Mouse (Mus musculus): Measurements from ENCODE around the gene Gng4. TPM values are rescaled to one million over a fixed set of nuclear protein-coding genes. Genes with fewer than 3 reads are reported as not detected.
A peak's percentile ranks its signal among the peaks of the same experiment; 100 is the strongest.

Gene Gng4
- total and polyA plus RNA-seq, 2 experiments from 2014 or later: 0.22 TPM; not detected in 1

- Histone ChIP-seq H3K9me3 (replicated peaks; ENCODE audit: control insufficient read depth, low read length) (no peaks in the 10 kb centered on the region), H3K4me3 (ENCODE audit: low read depth, low read length) (peak overlapping the region; percentile 55), H3K36me3 (replicated peaks; ENCODE audit: control insufficient read depth, insufficient read depth, low read length) (no peaks in the 10 kb centered on the region), H3K9ac (replicated peaks; ENCODE audit: low read depth, low read length) (no peak overlapping the region), H3K4me1 (ENCODE audit: control insufficient read depth, insufficient read depth) (peaks cover 13% of the 10 kb centered on the region), H3K27me3 (ENCODE audit: control insufficient read depth, insufficient read depth, low read length) (peaks cover 42% of the 10 kb centered on the region), H3K27ac (ENCODE audit: low read depth) (no peak overlapping the region), H3K4me2 (ENCODE audit: low read depth, low read length) (peak overlapping the region; percentile 89)
- no peak for TF ChIP-seq EP300 (IDR thresholded peaks at IDR 0.05; ENCODE audit: low read depth)
- TF ChIP-seq CTCF (IDR thresholded peaks at IDR 0.05; ENCODE audit: low read depth): no peak
- under 1% methylated on average over 55 of the region's 59 CpGs for WGBS
- DNase-seq (ENCODE audit: low spot score) (no peak), ATAC-seq (ENCODE audit: insufficient read depth, low read depth) (peak; percentile 39; the same call in 1 of the 2 replicates)
Measured at GRCm38 (mm10) chr13:13784420-13784936, 619 bp downstream of the Gng4 start.

GRCm38 (mm10) chr13:13784981-13785783 lies 1.3 kb downstream of the Gng4 start:
- ATAC-seq (ENCODE audit: insufficient read depth, low read depth): peak; percentile 75
- Histone ChIP-seq H3K27me3 (ENCODE audit: control insufficient read depth, insufficient read depth, low read length) (peaks cover 42% of the 10 kb centered on the region), H3K27ac (ENCODE audit: low read depth) (no peak overlapping the region)

GRCm38 (mm10) chr13:13786971-13787370 lies 3.1 kb downstream of the Gng4 start:
- Histone ChIP-seq H3K4me1 (ENCODE audit: control insufficient read depth, insufficient read depth) (peaks cover 13% of the 10 kb centered on the region), H3K4me2 (ENCODE audit: low read depth, low read length) (no peak overlapping the region), H3K4me3 (ENCODE audit: low read depth, low read length) (no peak overlapping the region), H3K27me3 (ENCODE audit: control insufficient read depth, insufficient read depth, low read length) (peaks cover 42% of the 10 kb centered on the region), H3K27ac (ENCODE audit: low read depth) (no peak overlapping the region), H3K9ac (replicated peaks; ENCODE audit: low read depth, low read length) (no peak overlapping the region), H3K36me3 (replicated peaks; ENCODE audit: control insufficient read depth, insufficient read depth, low read length) (no peaks in the 10 kb centered on the region), H3K9me3 (replicated peaks; ENCODE audit: control insufficient read depth, low read length) (no peaks in the 10 kb centered on the region)
- DNase-seq (ENCODE audit: low spot score): no peak
- 78% methylated on average over 6 of the region's 6 CpGs for WGBS
- no peak for TF ChIP-seq CTCF (IDR thresholded peaks at IDR 0.05; ENCODE audit: low read depth)
- TF ChIP-seq EP300 (IDR thresholded peaks at IDR 0.05; ENCODE audit: low read depth): no peak
- no peak for ATAC-seq (ENCODE audit: insufficient read depth, low read depth)

More at GRCm38 (mm10) chr13:13784981-13785783, 1.3 kb downstream of the Gng4 start:
- Histone ChIP-seq H3K9ac (replicated peaks; ENCODE audit: low read depth, low read length) (no peak overlapping the region), H3K4me2 (ENCODE audit: low read depth, low read length) (peak overlapping the region; percentile 89), H3K9me3 (replicated peaks; ENCODE audit: control insufficient read depth, low read length) (no peaks in the 10 kb centered on the region), H3K36me3 (replicated peaks; ENCODE audit: control insufficient read depth, insufficient read depth, low read length) (no peaks in the 10 kb centered on the region), H3K4me1 (ENCODE audit: control insufficient read depth, insufficient read depth) (peaks cover 13% of the 10 kb centered on the region), H3K4me3 (ENCODE audit: low read depth, low read length) (peak overlapping the region; percentile 55)
- TF ChIP-seq EP300 (IDR thresholded peaks at IDR 0.05; ENCODE audit: low read depth): no peak
- TF ChIP-seq CTCF (IDR thresholded peaks at IDR 0.05; ENCODE audit: low read depth): no peak
- WGBS: 2% methylated on average over 30 of the region's 30 CpGs
- peak; percentile 39 for DNase-seq (ENCODE audit: low spot score)

- no peak overlapping the region for H3K4me2 ChIP-seq (ENCODE audit: low read depth, low read length)
- no peak overlapping the region for H3K9ac ChIP-seq (replicated peaks; ENCODE audit: low read depth, low read length)
- no peaks in the 10 kb centered on the region for H3K9me3 ChIP-seq (replicated peaks; ENCODE audit: control insufficient read depth, low read length)
- DNase-seq (ENCODE audit: low spot score): no peak
- TF ChIP-seq EP300 (IDR thresholded peaks at IDR 0.05; ENCODE audit: low read depth) (no peak), CTCF (IDR thresholded peaks at IDR 0.05; ENCODE audit: low read depth) (no peak)
- H3K4me3 ChIP-seq (ENCODE audit: low read depth, low read length): no peak overlapping the region
- no peaks in the 10 kb centered on the region for H3K36me3 ChIP-seq (replicated peaks; ENCODE audit: control insufficient read depth, insufficient read depth, low read length)
- no peak overlapping the region for H3K27ac ChIP-seq (ENCODE audit: low read depth)
- 83% methylated on average over 4 of the region's 4 CpGs for WGBS
- H3K4me1 ChIP-seq (ENCODE audit: control insufficient read depth, insufficient read depth): peaks cover 13% of the 10 kb centered on the region
- ATAC-seq (ENCODE audit: insufficient read depth, low read depth): no peak
- peaks cover 37% of the 10 kb centered on the region for H3K27me3 ChIP-seq (ENCODE audit: control insufficient read depth, insufficient read depth, low read length)
Measured at GRCm38 (mm10) chr13:13788070-13788469, 4.2 kb downstream of the Gng4 start.

DNA sequence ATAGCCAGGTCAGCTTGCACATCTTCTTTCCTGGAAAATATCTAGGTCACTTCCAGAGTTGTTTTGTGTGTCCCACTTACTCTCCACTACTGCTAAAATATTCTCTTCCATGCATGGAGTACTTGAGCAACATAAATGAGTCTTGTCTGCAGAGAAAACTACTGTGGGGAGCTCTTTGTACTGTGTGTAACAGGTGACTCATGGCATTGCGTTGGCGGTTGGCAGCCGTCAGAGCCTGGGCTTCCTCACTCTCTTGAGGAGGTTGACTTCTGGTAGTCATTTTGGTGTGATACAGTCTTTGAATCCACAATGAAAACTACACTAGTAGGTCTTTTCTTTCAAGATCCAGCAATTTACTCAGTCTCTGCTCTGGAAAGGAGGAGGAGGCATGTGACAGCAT lies 8.1 kb downstream of the Gng4 start:
- ATAC-seq (ENCODE audit: insufficient read depth, low read depth) (no peak), DNase-seq (ENCODE audit: low spot score) (no peak)
- Histone ChIP-seq H3K4me1 (ENCODE audit: control insufficient read depth, insufficient read depth) (no peaks in the 10 kb centered on the region), H3K4me3 (ENCODE audit: low read depth, low read length) (no peak overlapping the region), H3K9me3 (replicated peaks; ENCODE audit: control insufficient read depth, low read length) (no peaks in the 10 kb centered on the region), H3K4me2 (ENCODE audit: low read depth, low read length) (no peak overlapping the region), H3K9ac (replicated peaks; ENCODE audit: low read depth, low read length) (no peak overlapping the region), H3K27me3 (ENCODE audit: control insufficient read depth, insufficient read depth, low read length) (0 out of 2 replicates have a peak, but pooled peaks cover 2% of the 10 kb centered on the region), H3K27ac (ENCODE audit: low read depth) (no peak overlapping the region), H3K36me3 (replicated peaks; ENCODE audit: control insufficient read depth, insufficient read depth, low read length) (no peaks in the 10 kb centered on the region)
- TF ChIP-seq CTCF (IDR thresholded peaks at IDR 0.05; ENCODE audit: low read depth) (no peak), EP300 (IDR thresholded peaks at IDR 0.05; ENCODE audit: low read depth) (no peak)
- 68% methylated on average over 3 of the region's 3 CpGs for WGBS
